Mouse (Mus musculus) cerebellum, postnatal 25 days (tissue): Measurements from ENCODE around the gene Sox15.
"Not testable (repeated sequence)": the region's sequence is repeated elsewhere in the genome, so short reads cannot be mapped to it uniquely, and the experiment has no call there.

Experiments used
- DNase-seq, 2 experiments: peaks; one replicate each; pipeline ENCODE4 v3.0.0; 2021; ENCODE audit warnings: mixed read lengths in 2 of 2

Sox15 gene

DNA sequence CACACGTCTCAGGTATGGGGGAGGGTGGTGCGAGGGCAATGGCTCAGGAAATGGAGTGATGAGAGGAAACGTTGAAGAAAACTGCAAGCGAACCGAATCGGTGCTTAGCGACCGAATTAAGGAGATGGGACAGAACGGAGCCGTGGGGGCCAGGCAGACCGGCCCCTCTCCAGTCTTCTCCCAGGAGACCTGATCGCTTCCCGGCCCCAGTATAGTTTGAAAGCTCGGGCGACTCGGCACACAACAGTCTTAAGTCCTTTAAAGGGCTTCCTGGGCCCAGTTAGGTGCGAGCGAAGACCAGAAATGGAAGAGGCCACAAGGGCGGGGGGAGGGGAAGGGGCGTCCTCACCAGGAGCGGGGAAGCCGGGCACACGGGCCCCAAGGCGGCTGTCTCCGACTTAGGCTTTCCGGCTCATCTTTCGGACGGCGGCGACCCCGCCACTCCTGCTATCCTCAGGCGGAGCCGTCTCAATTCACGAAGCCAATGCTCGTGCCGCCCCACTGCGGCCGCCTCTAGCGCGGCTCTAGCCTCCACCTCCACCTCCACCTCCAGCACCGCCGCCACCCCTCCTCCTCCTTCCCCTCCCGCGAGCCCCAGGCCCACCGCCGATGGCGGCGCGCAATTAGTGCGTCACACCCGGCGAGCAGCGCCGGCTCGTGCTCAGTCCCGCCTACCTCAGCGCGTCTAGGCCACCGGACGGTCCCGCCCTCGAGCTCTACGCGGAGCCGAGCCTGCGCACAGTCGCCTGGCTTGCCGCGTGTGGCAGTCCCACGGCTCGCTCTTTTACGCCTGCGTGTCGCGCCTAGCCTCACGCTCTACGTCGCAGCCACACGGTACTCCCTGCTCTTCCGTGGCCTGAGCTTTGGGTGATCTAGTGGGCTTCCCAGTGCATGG lies 26.4 kb downstream of the Sox15 start, which contains the start of gene Senp3:
Senp3 (minus strand) TSS at position 771 of the 895 bp plus-strand sequence.
- peak; percentile 97 to 98 for DNase-seq

GRCm38 (mm10) chr11:69682209-69682839 lies 27.2 kb downstream of the Sox15 start:
- peak; percentile 35 to 42 for DNase-seq

GRCm38 (mm10) chr11:69682840-69683533 lies 27.9 kb downstream of the Sox15 start:
- peak; percentile 94 to 95 for DNase-seq

DNA sequence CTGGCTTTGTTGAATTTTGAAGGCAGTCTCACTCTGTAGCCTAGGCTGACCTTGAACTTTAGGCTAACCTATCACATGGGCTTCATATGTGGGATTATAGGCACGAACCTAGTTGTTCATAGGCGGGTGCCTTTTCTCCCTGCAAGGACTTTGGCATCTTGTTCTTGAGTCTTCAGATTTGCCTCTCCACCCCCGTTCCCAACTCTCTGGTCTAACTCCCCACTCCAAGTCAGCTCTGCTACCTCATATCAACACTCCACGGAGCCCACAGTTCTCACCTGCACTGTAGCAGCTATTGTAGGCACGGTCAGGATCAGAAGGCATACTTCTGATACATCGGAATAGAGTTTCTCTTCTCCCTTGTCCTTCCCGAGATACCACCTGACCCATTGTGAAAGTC lies 28.5 kb downstream of the Sox15 start:
- DNase-seq = no peak

DNA sequence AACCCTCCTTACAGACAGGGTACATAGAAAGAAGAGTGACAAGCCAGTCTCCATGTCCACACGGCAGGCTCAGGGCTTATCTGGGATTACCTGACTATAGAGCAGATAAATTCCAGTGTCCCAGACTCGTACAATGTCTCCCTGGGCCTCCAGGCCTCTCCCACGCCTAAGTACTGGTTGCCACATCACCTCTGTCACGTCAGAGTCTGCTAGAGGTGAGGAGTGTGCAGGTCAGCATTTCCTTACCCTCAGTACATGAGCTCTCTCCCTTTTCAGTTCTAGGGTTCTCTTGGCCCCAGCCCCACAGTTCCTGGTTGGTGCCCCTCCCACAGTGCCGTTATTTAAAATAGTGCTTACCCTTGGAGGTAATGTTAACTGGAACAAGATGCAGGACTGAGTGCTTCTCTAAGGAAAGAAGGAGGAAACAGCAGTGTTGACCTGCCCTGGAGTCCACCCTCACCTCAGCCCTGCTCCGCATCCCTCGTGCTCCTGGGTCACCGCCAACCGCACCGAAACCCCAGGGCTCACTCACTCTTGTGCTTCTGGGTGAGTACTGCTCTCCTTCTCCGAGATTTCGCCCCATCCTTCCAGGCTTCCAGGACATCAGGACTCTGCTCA lies 29.1 kb downstream of the Sox15 start:
- DNase-seq = peak; percentile 40 to 61

DNA sequence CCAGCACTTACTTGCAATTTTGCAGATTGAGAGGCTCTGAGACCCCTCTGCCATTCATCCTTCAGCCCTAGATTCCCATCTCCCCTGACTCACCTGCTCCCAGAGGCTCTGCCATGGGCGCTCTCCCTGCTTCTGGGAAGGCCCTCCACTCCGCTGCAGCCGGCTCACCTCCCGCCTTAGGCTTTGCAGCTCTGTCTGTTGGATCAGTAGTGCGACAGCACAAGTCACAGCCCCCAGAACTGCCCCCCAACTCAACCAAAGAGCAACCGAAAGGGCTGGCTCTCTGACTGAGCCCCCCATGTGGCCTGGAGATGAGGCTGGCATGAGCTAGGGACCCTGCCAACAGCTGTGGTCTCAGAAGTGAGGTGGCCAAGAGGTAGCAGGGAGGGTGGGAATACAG lies 29.8 kb downstream of the Sox15 start:
- DNase-seq = peak; percentile 52 to 56

DNA sequence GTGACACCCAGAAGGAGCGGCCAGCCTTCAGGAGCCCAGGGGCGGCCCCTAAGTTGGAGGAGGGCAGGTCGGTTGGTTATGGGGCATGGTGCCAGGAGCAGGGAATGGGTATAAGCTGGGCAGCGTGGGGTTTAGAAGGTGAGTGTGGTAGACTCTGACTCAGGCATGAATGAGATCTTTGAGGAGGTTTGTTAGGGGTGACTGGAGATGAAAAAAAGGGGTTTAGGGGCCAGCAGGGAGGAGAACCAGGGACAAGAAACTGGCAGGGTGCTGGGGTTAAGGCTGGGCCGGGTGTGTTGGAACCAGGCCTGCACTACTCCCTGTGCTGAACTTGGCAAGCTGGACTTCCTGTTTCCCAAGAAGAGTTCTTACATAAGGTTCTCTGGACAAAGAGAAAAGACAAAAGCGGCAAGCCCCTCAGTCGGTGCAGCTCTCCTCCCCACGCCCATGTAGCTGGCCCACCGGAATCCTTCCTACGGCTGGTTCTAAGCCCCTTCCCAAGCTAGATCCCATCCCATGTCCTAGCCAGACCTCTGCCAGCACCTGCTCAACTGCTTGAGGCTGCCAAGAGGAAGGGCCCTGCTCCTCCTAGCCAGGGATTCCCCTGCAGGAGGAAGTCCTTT lies 30.5 kb downstream of the Sox15 start, which contains the start of gene Tnfsf13:
Tnfsf13 (minus strand) TSS at position 259 of the 623 bp plus-strand sequence.
- peak; percentile 86 to 88 for DNase-seq

DNA sequence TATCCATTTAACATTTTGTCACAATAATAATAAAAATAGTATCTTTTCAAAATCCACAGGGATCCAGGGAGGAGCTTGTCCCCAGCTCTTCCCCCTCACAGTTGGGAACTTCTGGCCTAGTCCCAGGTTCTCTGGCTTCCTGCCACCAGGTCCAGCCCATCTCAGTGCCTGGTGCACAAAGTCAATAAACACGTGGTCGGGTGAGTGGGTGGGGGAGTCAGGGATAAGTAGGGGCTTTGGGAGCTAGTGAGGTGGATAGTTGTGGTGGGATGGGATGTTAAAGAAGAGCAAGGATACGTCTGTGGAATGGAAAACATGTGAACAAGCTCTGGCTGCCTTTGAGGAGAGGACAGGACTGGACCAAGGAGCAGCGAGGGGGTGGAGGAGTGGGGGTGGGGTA lies 31.3 kb downstream of the Sox15 start:
- peak; percentile 88 to 91 for DNase-seq

DNA sequence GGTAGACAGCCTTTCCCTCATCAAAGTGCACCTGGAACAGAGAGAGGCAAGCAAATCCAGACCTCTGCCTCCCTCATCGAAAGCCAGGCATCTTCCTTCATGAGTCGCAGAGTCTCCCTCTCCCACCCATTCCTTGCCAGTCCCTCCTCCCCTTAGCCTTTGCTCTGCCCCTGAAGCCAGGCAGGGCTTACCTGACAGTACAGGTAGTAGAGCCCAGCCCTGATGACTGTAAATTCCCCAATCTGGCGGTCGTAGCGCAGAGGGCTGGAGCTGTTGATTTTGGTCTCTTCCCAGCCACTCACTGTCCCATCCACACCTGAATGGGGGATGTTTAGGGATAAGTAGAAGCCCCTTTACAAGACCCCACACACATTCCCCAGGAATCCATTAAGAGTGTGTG lies 31.9 kb downstream of the Sox15 start:
- DNase-seq = peak in 1 of 2 experiments; percentile 50

DNA sequence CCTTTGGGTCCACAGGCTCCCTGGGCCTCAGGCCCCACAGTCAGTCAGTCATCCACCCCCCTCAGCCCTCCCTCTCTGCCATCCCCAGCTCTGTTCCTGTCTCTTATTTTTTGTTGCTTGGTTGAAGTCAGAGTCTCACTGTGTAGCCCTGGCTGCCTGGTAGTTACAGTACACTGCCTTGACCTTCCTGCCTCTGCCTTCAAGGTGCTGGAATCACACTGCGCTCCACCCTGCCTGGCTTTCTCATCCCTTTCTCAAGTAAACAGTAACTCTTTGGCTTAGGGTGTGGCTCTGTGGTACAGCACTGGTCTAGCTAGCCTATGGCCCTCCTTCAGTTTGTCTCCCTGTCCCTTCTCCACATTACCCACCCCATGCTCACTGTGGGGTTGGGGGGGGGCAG lies 34.8 kb downstream of the Sox15 start:
- no peak for DNase-seq

- DNase-seq = no peak
These were observed 37.2 kb downstream of the Sox15 start for GRCm38 (mm10) chr11:69692196-69692811.

- DNase-seq = no peak
These were observed 37.7 kb downstream of the Sox15 start for GRCm38 (mm10) chr11:69692863-69693262.

DNA sequence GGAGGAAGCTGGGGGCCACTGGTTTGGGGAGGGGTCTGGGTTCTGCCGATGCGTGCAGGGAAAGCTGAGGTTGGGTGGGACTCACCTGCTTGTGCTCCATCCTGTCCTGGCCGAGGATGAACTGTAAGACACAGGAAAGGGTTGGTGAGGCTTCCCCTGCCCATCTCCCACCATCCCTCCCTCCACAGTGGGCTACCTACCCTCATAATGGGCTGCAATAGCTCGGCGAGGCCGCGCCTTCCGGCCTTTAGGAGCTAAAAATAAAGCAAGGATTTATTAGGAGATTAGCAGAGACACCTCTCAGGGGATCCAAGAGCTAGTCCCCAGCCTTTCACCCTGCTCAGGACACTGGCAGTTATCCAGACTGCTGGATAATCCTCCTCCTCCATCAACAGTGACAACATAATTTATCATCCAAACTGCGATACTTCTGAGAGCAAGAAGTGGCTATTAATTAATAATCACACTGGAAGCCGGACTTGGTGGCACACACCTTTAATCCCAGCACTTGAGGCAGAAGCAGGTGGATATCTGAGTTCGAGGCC lies 38.4 kb downstream of the Sox15 start:
- no peak for DNase-seq

DNA sequence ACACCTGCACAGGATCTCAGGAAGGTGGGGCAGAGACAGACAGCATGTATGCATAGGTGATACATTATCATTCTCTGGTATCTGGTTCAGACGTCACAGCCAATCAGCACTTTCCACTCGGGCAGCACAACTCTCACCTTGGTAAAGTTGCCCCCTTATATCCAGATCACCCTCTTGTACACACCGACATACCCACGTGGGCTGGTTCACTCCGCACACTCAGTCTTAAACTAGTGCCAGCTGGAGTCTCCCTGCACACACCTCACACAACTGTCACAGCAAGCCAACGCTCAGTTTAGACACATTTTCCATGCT lies 39.9 kb downstream of the Sox15 start:
- no peak for DNase-seq

- DNase-seq = peak; percentile 78 to 79
These were observed 40.5 kb downstream of the Sox15 start, which contains the start of the genes Tnfsf12 and Tnfsfm13 for GRCm38 (mm10) chr11:69695361-69696181. Tnfsf12 (minus strand) TSS chr11:69695849. Tnfsfm13 (minus strand) TSS chr11:69696098.

DNA sequence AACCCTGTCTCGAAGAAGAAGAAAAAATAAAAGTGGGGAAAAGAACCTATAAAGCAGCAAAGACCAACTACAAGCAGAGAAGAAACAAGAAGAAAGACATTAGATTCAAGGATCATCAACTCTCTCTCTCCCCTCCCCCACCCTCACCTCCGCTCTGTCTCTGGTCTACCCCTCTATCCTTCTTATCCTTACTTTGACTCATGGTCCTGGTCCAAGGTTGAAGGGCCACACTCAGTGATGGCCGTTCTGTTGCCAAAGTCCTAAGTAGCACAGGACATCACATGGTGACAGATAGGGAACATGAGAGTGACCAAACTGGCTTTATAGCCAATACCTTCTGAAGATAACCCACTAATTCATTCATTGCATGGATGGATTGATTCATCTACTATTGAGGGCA lies 42.3 kb downstream of the Sox15 start:
- no peak for DNase-seq

DNA sequence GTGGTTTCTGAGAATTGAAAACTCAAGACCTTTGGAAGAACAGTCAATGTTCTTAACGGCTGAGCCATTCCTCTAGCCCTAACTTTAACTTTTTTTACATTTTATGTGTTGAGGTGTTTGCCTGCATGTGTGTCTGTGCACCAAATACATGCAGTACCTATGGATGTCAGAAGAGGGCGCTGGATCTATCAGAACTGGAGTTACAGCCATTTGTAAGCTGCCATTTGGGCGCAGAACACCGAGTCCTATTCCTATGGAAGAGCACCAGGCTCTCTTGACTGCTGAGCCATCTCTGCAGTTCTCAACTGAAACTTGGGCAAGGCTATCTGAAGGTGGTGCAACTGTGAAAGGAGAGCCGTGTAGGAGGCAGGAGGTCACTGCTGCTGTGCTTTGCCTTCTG lies 43.5 kb downstream of the Sox15 start:
- no peak for DNase-seq

GRCm38 (mm10) chr11:69699595-69699994 lies 44.5 kb downstream of the Sox15 start:
- no peak for DNase-seq

DNA sequence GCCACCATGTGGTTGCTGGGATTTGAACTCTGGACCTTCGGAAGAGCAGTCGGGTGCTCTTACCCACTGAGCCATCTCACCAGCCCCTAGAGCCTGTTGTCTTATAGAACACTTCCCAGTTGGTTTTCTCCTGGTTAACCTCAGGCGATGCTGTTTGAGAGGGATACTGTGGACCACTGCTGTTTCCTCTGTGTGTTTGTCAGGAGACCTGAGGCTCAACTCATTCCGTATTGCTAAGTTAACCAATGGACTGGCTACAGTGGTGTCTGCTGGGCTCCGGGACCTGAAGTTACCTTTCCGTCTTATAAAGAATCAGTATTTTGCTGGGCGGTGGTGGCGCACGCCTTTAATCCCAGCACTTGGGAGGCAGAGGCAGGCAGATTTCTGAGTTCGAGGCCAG lies 47.8 kb downstream of the Sox15 start:
- not testable (repeated sequence) for DNase-seq

DNA sequence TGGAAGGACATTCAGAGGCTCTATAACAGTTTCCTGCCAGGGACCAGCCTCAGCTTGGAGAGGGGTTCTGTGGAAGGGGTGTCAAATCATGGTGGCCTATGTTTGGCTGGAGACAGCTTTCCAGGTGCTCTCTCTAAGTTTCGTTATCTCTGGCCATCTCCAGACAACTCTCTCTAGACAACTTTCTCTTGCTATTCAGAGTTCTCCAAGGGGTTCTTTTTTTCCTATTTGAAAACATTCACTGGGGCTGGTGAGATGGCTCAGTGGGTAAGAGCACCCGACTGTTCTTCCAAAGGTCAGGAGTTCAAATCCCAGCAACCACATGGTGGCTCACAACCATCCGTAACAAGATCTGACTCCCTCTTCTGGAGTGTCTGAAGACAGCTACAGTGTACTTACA lies 48.3 kb downstream of the Sox15 start:
- DNase-seq = not testable (repeated sequence)
